Mouse (Mus musculus): Measurements from ENCODE around the gene Dennd5b.
"Not testable (repeated sequence)": the region's sequence is repeated elsewhere in the genome, so short reads cannot be mapped to it uniquely, and the experiment has no call there.

Dennd5b gene

GRCm38 (mm10) chr6:149010766-149011301 lies 90.6 kb downstream of the Dennd5b start:
- DNase-seq (ENCODE audit: low spot score in 2 of 2) = no peak

- no peak for DNase-seq (ENCODE audit: low spot score in 2 of 2)
Measured at GRCm38 (mm10) chr6:149005009-149005408, 96.5 kb downstream of the Dennd5b start.

- no peak for DNase-seq (ENCODE audit: low spot score in 2 of 2)
Measured at GRCm38 (mm10) chr6:148994327-148994999, 107.0 kb downstream of the Dennd5b start.

GRCm38 (mm10) chr6:148993117-148994077 lies 108.1 kb downstream of the Dennd5b start:
- no peak for DNase-seq (ENCODE audit: low spot score in 2 of 2)

- no peak for DNase-seq (ENCODE audit: low spot score in 2 of 2)
Measured at GRCm38 (mm10) chr6:148992373-148993116, 108.9 kb downstream of the Dennd5b start.

- DNase-seq (ENCODE audit: low spot score in 2 of 2) = no peak
Measured at GRCm38 (mm10) chr6:148991660-148992372, 109.7 kb downstream of the Dennd5b start.

GRCm38 (mm10) chr6:148989792-148990491 lies 111.5 kb downstream of the Dennd5b start:
- DNase-seq (ENCODE audit: low spot score in 2 of 2) = not testable (repeated sequence)

GRCm38 (mm10) chr6:148986003-148986402 lies 115.5 kb downstream of the Dennd5b start:
- no peak for DNase-seq (ENCODE audit: low spot score in 2 of 2)

- DNase-seq (ENCODE audit: low spot score in 2 of 2) = no peak
Measured at GRCm38 (mm10) chr6:148980495-148980894, 121.0 kb downstream of the Dennd5b start.

- no peak for DNase-seq (ENCODE audit: low spot score in 2 of 2)
Measured at GRCm38 (mm10) chr6:148975096-148975495, 126.4 kb downstream of the Dennd5b start.

- no peak for DNase-seq (ENCODE audit: low spot score in 2 of 2)
Measured at GRCm38 (mm10) chr6:148972891-148973290, 128.6 kb downstream of the Dennd5b start.

GRCm38 (mm10) chr6:148972059-148972848 lies 129.2 kb downstream of the Dennd5b start:
- DNase-seq (ENCODE audit: low spot score in 2 of 2) = no peak

- no peak for DNase-seq (ENCODE audit: low spot score in 2 of 2)
Measured at GRCm38 (mm10) chr6:148971385-148971940, 130.0 kb downstream of the Dennd5b start.

GRCm38 (mm10) chr6:148961285-148961684 lies 140.2 kb downstream of the Dennd5b start:
- no peak for DNase-seq (ENCODE audit: low spot score in 2 of 2)

- no peak for DNase-seq (ENCODE audit: low spot score in 2 of 2)
Measured at GRCm38 (mm10) chr6:148959540-148960238, 141.8 kb downstream of the Dennd5b start.

- DNase-seq (ENCODE audit: low spot score in 2 of 2) = no peak
Measured at GRCm38 (mm10) chr6:148958712-148959111, 142.8 kb downstream of the Dennd5b start.

GRCm38 (mm10) chr6:148957046-148957445 lies 144.4 kb downstream of the Dennd5b start:
- DNase-seq (ENCODE audit: low spot score in 2 of 2) = no peak

- no peak for DNase-seq (ENCODE audit: low spot score in 2 of 2)
Measured at GRCm38 (mm10) chr6:148955641-148956420, 145.6 kb downstream of the Dennd5b start.

Data from urinary bladder, adult 18-20 months (tissue).